Mouse (Mus musculus): ENCODE results near the gene Bcl2. TPM values are rescaled to one million over a fixed set of nuclear protein-coding genes. Genes with fewer than 3 reads are reported as not detected.

The Bcl2 gene
- polyA plus RNA-seq, 1 experiment from 2014 or later: 17.8 TPM

GRCm38 (mm10) chr1:106589141-106589540, 124.9 kb downstream of the Bcl2 start:
- Histone ChIP-seq H3K27me3 (ENCODE audit: control insufficient read depth, insufficient read depth, low read length) (no peaks in the 10 kb centered on the region), H3K4me1 (ENCODE audit: control insufficient read depth, insufficient read depth, low read length) (peaks cover 22% of the 10 kb centered on the region), H3K4me3 (replicated peaks; ENCODE audit: low read length) (no peak overlapping the region), H3K27ac (ENCODE audit: low read length) (no peak overlapping the region), H3K4me2 (ENCODE audit: low read depth, low read length) (no peak overlapping the region), H3K9me3 (replicated peaks; ENCODE audit: control insufficient read depth, low read length) (no peaks in the 10 kb centered on the region), H3K9ac (ENCODE audit: low read length) (no peak overlapping the region), H3K36me3 (ENCODE audit: control insufficient read depth, insufficient read depth, low read length) (no peaks in the 10 kb centered on the region)
- 32% methylated on average over 2 of the region's 2 CpGs for WGBS
- peak; percentile 26; the same call in 1 of the 2 replicates for ATAC-seq (ENCODE audit: insufficient read depth, low FRiP score)

- H3K36me3 ChIP-seq (ENCODE audit: control insufficient read depth, insufficient read depth, low read length): no peaks in the 10 kb centered on the region
- H3K27me3 ChIP-seq (ENCODE audit: control insufficient read depth, insufficient read depth, low read length): no peaks in the 10 kb centered on the region
- ATAC-seq (ENCODE audit: insufficient read depth, low FRiP score): no peak
- peak overlapping the region; percentile 22; the same call in 1 of the 2 replicates for H3K27ac ChIP-seq (ENCODE audit: low read length)
- no peaks in the 10 kb centered on the region for H3K9me3 ChIP-seq (replicated peaks; ENCODE audit: control insufficient read depth, low read length)
- H3K9ac ChIP-seq (ENCODE audit: low read length): no peak overlapping the region
- peaks cover 30% of the 10 kb centered on the region for H3K4me1 ChIP-seq (ENCODE audit: control insufficient read depth, insufficient read depth, low read length)
- WGBS: 62% methylated on average over 4 of the region's 4 CpGs
- no peak overlapping the region for H3K4me3 ChIP-seq (replicated peaks; ENCODE audit: low read length)
- no peak overlapping the region for H3K4me2 ChIP-seq (ENCODE audit: low read depth, low read length)
These were observed 126.1 kb downstream of the Bcl2 start for GRCm38 (mm10) chr1:106587866-106588470.

- ATAC-seq (ENCODE audit: insufficient read depth, low FRiP score): peak; percentile 70
- WGBS: 62% methylated on average over 6 of the region's 6 CpGs
- no peak overlapping the region for H3K9ac ChIP-seq (ENCODE audit: low read length)
- H3K4me2 ChIP-seq (ENCODE audit: low read depth, low read length): no peak overlapping the region
- H3K36me3 ChIP-seq (ENCODE audit: control insufficient read depth, insufficient read depth, low read length): no peaks in the 10 kb centered on the region
- H3K4me1 ChIP-seq (ENCODE audit: control insufficient read depth, insufficient read depth, low read length): peaks cover 32% of the 10 kb centered on the region
- no peaks in the 10 kb centered on the region for H3K9me3 ChIP-seq (replicated peaks; ENCODE audit: control insufficient read depth, low read length)
- H3K4me3 ChIP-seq (replicated peaks; ENCODE audit: low read length): no peak overlapping the region
- peak overlapping the region; percentile 1; the same call in 1 of the 2 replicates for H3K27ac ChIP-seq (ENCODE audit: low read length)
- H3K27me3 ChIP-seq (ENCODE audit: control insufficient read depth, insufficient read depth, low read length): no peaks in the 10 kb centered on the region
These were observed 127.3 kb downstream of the Bcl2 start for GRCm38 (mm10) chr1:106586761-106587160.

- Histone ChIP-seq H3K9ac (ENCODE audit: low read length) (no peak overlapping the region), H3K4me3 (replicated peaks; ENCODE audit: low read length) (no peak overlapping the region), H3K4me2 (ENCODE audit: low read depth, low read length) (no peak overlapping the region), H3K27ac (ENCODE audit: low read length) (no peak overlapping the region), H3K36me3 (ENCODE audit: control insufficient read depth, insufficient read depth, low read length) (no peaks in the 10 kb centered on the region), H3K27me3 (ENCODE audit: control insufficient read depth, insufficient read depth, low read length) (no peaks in the 10 kb centered on the region), H3K4me1 (ENCODE audit: control insufficient read depth, insufficient read depth, low read length) (peaks cover 26% of the 10 kb centered on the region), H3K9me3 (replicated peaks; ENCODE audit: control insufficient read depth, low read length) (no peaks in the 10 kb centered on the region)
- ATAC-seq (ENCODE audit: insufficient read depth, low FRiP score): no peak
These were observed 128.7 kb downstream of the Bcl2 start for GRCm38 (mm10) chr1:106585349-106585748.

GRCm38 (mm10) chr1:106584824-106585223, 129.2 kb downstream of the Bcl2 start:
- H3K4me3 ChIP-seq (replicated peaks; ENCODE audit: low read length): no peak overlapping the region
- H3K27ac ChIP-seq (ENCODE audit: low read length): no peak overlapping the region
- WGBS: 84% methylated on average over 2 of the region's 2 CpGs
- H3K4me2 ChIP-seq (ENCODE audit: low read depth, low read length): no peak overlapping the region
- no peak for ATAC-seq (ENCODE audit: insufficient read depth, low FRiP score)
- no peaks in the 10 kb centered on the region for H3K9me3 ChIP-seq (replicated peaks; ENCODE audit: control insufficient read depth, low read length)
- no peaks in the 10 kb centered on the region for H3K27me3 ChIP-seq (ENCODE audit: control insufficient read depth, insufficient read depth, low read length)
- peaks cover 24% of the 10 kb centered on the region for H3K4me1 ChIP-seq (ENCODE audit: control insufficient read depth, insufficient read depth, low read length)
- H3K9ac ChIP-seq (ENCODE audit: low read length): no peak overlapping the region
- no peaks in the 10 kb centered on the region for H3K36me3 ChIP-seq (ENCODE audit: control insufficient read depth, insufficient read depth, low read length)

GRCm38 (mm10) chr1:106584273-106584672, 129.8 kb downstream of the Bcl2 start:
- Histone ChIP-seq H3K4me2 (ENCODE audit: low read depth, low read length) (no peak overlapping the region), H3K4me1 (ENCODE audit: control insufficient read depth, insufficient read depth, low read length) (peaks cover 19% of the 10 kb centered on the region), H3K9me3 (replicated peaks; ENCODE audit: control insufficient read depth, low read length) (no peaks in the 10 kb centered on the region), H3K27me3 (ENCODE audit: control insufficient read depth, insufficient read depth, low read length) (no peaks in the 10 kb centered on the region), H3K9ac (ENCODE audit: low read length) (no peak overlapping the region), H3K27ac (ENCODE audit: low read length) (no peak overlapping the region), H3K4me3 (replicated peaks; ENCODE audit: low read length) (no peak overlapping the region), H3K36me3 (ENCODE audit: control insufficient read depth, insufficient read depth, low read length) (no peaks in the 10 kb centered on the region)
- 81% methylated on average over 4 of the region's 4 CpGs for WGBS
- no peak for ATAC-seq (ENCODE audit: insufficient read depth, low FRiP score)

- 61% methylated on average over 14 of the region's 14 CpGs for WGBS
- Histone ChIP-seq H3K27me3 (ENCODE audit: control insufficient read depth, insufficient read depth, low read length) (no peaks in the 10 kb centered on the region), H3K9me3 (replicated peaks; ENCODE audit: control insufficient read depth, low read length) (no peaks in the 10 kb centered on the region), H3K4me1 (ENCODE audit: control insufficient read depth, insufficient read depth, low read length) (peaks cover 14% of the 10 kb centered on the region; the same call in 1 of the 2 replicates), H3K27ac (ENCODE audit: low read length) (0 out of 2 replicates have a peak overlapping the region, but pooled peaks have one; percentile 45), H3K36me3 (ENCODE audit: control insufficient read depth, insufficient read depth, low read length) (no peaks in the 10 kb centered on the region), H3K4me2 (ENCODE audit: low read depth, low read length) (no peak overlapping the region), H3K9ac (ENCODE audit: low read length) (no peak overlapping the region), H3K4me3 (replicated peaks; ENCODE audit: low read length) (no peak overlapping the region)
- no peak for ATAC-seq (ENCODE audit: insufficient read depth, low FRiP score)
These were observed 130.5 kb downstream of the Bcl2 start for GRCm38 (mm10) chr1:106583245-106584241.

- 86% methylated on average over 3 of the region's 3 CpGs for WGBS
- H3K27me3 ChIP-seq (ENCODE audit: control insufficient read depth, insufficient read depth, low read length): no peaks in the 10 kb centered on the region
These were observed 131.3 kb downstream of the Bcl2 start for GRCm38 (mm10) chr1:106582810-106583209.

GRCm38 (mm10) chr1:106581812-106582211, 132.3 kb downstream of the Bcl2 start:
- Histone ChIP-seq H3K9ac (ENCODE audit: low read length) (no peak overlapping the region), H3K27me3 (ENCODE audit: control insufficient read depth, insufficient read depth, low read length) (no peaks in the 10 kb centered on the region), H3K4me2 (ENCODE audit: low read depth, low read length) (no peak overlapping the region), H3K4me1 (ENCODE audit: control insufficient read depth, insufficient read depth, low read length) (peaks cover 14% of the 10 kb centered on the region; the same call in 1 of the 2 replicates), H3K36me3 (ENCODE audit: control insufficient read depth, insufficient read depth, low read length) (no peaks in the 10 kb centered on the region), H3K4me3 (replicated peaks; ENCODE audit: low read length) (no peak overlapping the region), H3K27ac (ENCODE audit: low read length) (no peak overlapping the region), H3K9me3 (replicated peaks; ENCODE audit: control insufficient read depth, low read length) (no peaks in the 10 kb centered on the region)
- no peak for ATAC-seq (ENCODE audit: insufficient read depth, low FRiP score)
- WGBS: 56% methylated on average over 2 of the region's 2 CpGs

More at GRCm38 (mm10) chr1:106582810-106583209, 131.3 kb downstream of the Bcl2 start:
- Histone ChIP-seq H3K27ac (ENCODE audit: low read length) (no peak overlapping the region), H3K4me1 (ENCODE audit: control insufficient read depth, insufficient read depth, low read length) (peaks cover 14% of the 10 kb centered on the region; the same call in 1 of the 2 replicates), H3K9me3 (replicated peaks; ENCODE audit: control insufficient read depth, low read length) (no peaks in the 10 kb centered on the region), H3K4me2 (ENCODE audit: low read depth, low read length) (no peak overlapping the region), H3K9ac (ENCODE audit: low read length) (no peak overlapping the region), H3K4me3 (replicated peaks; ENCODE audit: low read length) (no peak overlapping the region), H3K36me3 (ENCODE audit: control insufficient read depth, insufficient read depth, low read length) (no peaks in the 10 kb centered on the region)
- no peak for ATAC-seq (ENCODE audit: insufficient read depth, low FRiP score)
